Mouse (Mus musculus) kidney, embryonic 16.5 days (tissue): ENCODE measurements around the gene St6galnac6. TPM values are rescaled to one million over a fixed set of nuclear protein-coding genes. Genes with fewer than 3 reads are reported as not detected.

Source experiments
- ATAC-seq: fragments of 200-750 bp; cut with Nextera tagmentation; 2 replicates; pipeline ENCODE4 v1.8.0; 2017; ENCODE audit warnings: moderate TSS enrichment; ENCODE audit not compliant: low FRiP score, low TSS enrichment
- H3K27ac ChIP-seq: fragments of 300-500 bp; sonication (generic); 2 replicates; pipeline ENCODE4 v1.5.1; 2014; ENCODE audit warnings: low read length
- H3K27me3 ChIP-seq: fragments of 300-500 bp; sonication (generic); 2 replicates; pipeline ENCODE4 v1.6.1; 2014; ENCODE audit warnings: low read length, control low read depth, mixed read lengths; ENCODE audit not compliant: insufficient read depth
- H3K36me3 ChIP-seq: fragments of 300-500 bp; sonication (generic); 2 replicates; pipeline ENCODE4 v1.6.1; 2014; ENCODE audit warnings: low read length, control low read depth, mixed read lengths; ENCODE audit not compliant: insufficient read depth
- H3K4me1 ChIP-seq: fragments of 300-500 bp; sonication (generic); 2 replicates; pipeline ENCODE4 v1.6.1; 2014; ENCODE audit warnings: low read length, control low read depth, mixed read lengths; ENCODE audit not compliant: insufficient read depth
- H3K4me2 ChIP-seq: fragments of 300-500 bp; sonication (generic); replicated peaks from 2 replicates; pipeline ENCODE4 v1.6.1; 2014; ENCODE audit warnings: low read depth, low read length
- H3K4me3 ChIP-seq: fragments of 300-500 bp; sonication (generic); 2 replicates; pipeline ENCODE4 v1.5.1; 2014; ENCODE audit warnings: mild to moderate bottlenecking, low read length
- H3K9ac ChIP-seq: fragments of 300-500 bp; sonication (generic); replicated peaks from 2 replicates; pipeline ENCODE4 v1.6.1; 2014; ENCODE audit warnings: low read length
- H3K9me3 ChIP-seq: fragments of 300-500 bp; sonication (generic); 2 replicates; pipeline ENCODE4 v1.6.1; 2016; ENCODE audit warnings: low read length, control low read depth
- WGBS: fragments of 180-500 bp; shearing (Covaris S2); extraction: QIAGEN DNeasy Blood & Tissue Kit; methylation state at CpG from one replicate; pipeline ENCODE4 v1.1.7; 2014; 5-methylcytosine and 5-hydroxymethylcytosine counted together
- polyA plus RNA-seq: library from polyadenylated mRNA; unstranded; fragments of >200 nt; fragmentation: Nextera tagmentation; extraction: Ambion mirVana; gene quantifications from 2 replicates; pipeline ENCODE4 v1.2.1, GENCODE M21; 2015

St6galnac6 gene
- polyA plus RNA-seq, 1 experiment from 2014 or later, result 18.5 TPM

DNA sequence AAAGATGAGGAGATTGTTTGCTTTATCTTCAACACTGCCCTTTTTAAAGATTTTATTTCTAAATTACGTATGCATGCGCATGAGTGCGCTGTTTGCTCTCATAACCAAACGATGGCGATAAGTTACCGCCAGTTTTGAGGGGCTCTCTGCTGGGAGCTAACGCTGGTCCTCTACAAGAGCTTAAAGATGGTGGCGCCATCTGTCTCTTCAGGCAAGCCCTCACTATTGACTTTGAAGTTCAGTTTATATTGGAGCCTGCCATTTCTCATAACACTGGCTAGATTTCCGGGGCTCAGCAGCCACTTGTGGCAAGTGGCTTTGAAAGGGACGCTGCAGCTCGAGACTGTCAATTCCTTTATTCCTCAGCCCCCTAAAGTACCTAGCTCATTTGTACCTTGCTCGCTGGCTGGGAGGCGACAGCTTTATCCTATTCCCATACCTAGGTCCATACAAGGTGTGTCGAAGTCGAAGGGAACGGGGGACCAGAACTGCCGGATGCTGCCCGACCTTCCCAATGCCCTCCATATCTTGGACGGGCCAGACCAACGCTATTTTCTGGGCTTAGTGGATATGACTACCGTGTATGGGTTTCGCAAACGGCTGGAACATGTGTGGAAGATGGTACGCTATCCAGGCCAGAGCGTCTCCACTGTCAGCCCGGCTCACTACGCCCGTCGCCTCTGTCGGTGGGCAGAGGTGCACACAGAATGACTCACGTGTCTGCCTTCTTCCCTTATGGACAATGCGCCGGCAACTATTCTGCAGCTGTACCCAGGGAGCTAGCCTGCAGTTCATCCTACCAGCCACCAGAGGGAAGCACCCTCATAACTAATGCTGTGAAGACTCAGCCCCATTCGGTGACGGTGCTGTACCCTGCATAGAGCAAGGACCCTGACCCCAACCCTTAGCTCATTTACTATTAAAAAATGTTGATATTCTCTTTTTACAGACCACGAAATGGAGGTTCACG, 16.4 kb upstream of the St6galnac6 start:
- Histone ChIP-seq H3K4me2 (peak overlapping the region; percentile 51), H3K4me3 (peak overlapping the region; percentile 23), H3K9ac (no peak overlapping the region), H3K9me3 (no peaks in the 10 kb centered on the region), H3K27ac (no peak overlapping the region), H3K4me1 (peaks cover 16% of the 10 kb centered on the region), H3K27me3 (peaks cover 14% of the 10 kb centered on the region), H3K36me3 (no peaks in the 10 kb centered on the region)
- peak; percentile 60 for ATAC-seq
- WGBS, result 12% methylated on average over 37 of the region's 37 CpGs

DNA sequence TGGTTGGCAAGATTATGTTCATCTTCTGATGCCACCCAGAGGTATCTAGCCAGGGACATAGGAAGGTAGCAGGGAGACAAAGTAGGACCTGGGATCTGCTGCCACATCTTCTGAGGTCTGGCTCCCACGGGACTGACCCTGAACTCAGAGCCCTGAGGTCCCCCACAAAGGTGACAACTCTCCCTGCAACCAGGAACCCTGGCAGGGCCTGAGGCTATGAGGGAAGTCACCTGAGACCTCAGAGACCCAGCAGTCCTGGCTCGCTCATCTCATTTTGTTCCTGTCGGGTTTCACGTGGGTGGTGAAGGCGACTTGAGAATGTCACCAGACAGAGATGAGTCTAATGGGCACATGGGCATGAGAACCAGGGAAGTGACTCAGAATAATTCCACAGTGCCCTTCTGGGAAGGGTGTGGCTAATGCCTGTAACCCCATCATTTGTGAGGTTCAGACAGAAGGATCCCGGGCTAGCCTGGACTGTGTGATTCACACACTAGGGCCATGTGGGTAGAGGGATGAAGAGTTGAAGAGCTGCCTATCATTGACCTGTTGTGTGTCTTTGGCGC, 14.3 kb upstream of the St6galnac6 start:
- Histone ChIP-seq H3K4me1 (peaks cover 20% of the 10 kb centered on the region), H3K27me3 (no peaks in the 10 kb centered on the region), H3K27ac (no peak overlapping the region), H3K9me3 (no peaks in the 10 kb centered on the region), H3K4me2 (no peak overlapping the region), H3K9ac (no peak overlapping the region), H3K36me3 (no peaks in the 10 kb centered on the region), H3K4me3 (no peak overlapping the region)
- 79% methylated on average over 7 of the region's 7 CpGs for WGBS
- ATAC-seq, result no peak

DNA sequence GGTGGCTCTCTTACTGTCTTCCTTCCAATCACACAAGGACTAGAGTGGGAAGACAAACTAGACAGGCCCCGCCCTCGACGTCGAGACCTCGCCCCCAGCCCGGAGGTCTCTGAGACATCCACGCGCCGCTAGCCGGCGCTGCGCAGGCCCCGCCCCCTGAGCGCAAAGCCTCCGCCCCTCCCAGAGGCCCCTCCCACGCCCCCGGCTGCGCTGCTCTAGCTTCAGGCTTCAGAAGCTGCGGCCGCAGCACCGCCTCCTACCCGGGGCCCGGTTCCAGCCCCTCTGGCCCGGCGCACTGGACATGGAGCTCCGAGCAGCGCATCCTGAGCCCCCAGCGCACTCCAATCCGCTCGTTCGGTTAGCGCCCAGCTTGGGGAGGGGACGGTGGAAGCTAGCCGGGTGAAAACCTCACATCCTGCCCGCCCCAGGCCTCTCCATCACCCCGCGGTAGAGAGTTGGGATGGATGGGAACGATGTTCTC, 12.6 kb upstream of the St6galnac6 start, which contains the start of gene St6galnac4:
Gene St6galnac4 (plus strand): TSS at position 225 of the 481 bp plus-strand sequence.
- no peaks in the 10 kb centered on the region for H3K36me3 ChIP-seq
- peak within 1 kb of the TSS; percentile 72 for H3K27ac ChIP-seq
- peak within 1 kb of the TSS; percentile 80 for H3K9ac ChIP-seq
- peaks cover 20% of the 10 kb centered on the region for H3K4me1 ChIP-seq
- peak; percentile 88 for ATAC-seq
- under 1% methylated on average over 38 of the region's 38 CpGs for WGBS
- H3K4me3 ChIP-seq, result peak within 1 kb of the TSS; percentile 63
- H3K4me2 ChIP-seq, result peak within 1 kb of the TSS; percentile 71
- H3K27me3 ChIP-seq, result no peaks in the 10 kb centered on the region
- no peaks in the 10 kb centered on the region for H3K9me3 ChIP-seq

DNA sequence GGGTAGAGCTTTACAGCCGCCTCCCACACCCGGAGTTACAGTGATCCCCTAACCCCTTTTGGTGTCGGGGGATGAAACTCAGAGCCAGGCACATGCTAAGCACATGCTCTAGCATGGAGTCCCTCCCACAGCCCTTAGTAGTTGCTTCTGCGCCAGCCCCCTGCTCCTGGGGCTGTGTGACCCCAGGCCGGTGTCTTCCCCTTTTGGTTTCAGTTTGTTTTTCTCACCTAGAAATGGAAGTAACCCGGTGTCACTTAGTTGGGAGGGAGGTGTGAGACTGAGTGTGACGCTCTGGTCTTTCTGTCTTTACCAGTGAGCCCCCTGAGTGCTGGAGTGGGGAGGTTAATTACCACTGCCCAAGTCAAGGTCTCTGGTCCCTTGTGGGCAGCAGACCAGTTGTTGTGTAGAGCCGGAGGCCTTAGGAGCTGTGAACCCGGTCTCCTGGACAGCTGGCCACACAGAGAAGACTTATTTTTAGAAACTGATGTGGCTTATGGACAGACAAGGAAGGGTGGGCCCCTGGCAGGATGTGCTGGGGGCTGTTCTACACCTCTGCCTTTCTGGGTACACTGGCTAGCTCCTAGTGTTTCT, 11.7 kb upstream of the St6galnac6 start:
- peak overlapping the region; percentile 72; the same call in 1 of the 2 replicates for H3K27ac ChIP-seq
- H3K27me3 ChIP-seq, result no peaks in the 10 kb centered on the region
- peak overlapping the region; percentile 80 for H3K9ac ChIP-seq
- ATAC-seq, result no peak
- peaks cover 20% of the 10 kb centered on the region for H3K4me1 ChIP-seq
- WGBS, result 18% methylated on average over 9 of the region's 9 CpGs
- peak overlapping the region; percentile 63 for H3K4me3 ChIP-seq
- peak overlapping the region; percentile 71 for H3K4me2 ChIP-seq
- H3K9me3 ChIP-seq, result no peaks in the 10 kb centered on the region
- no peaks in the 10 kb centered on the region for H3K36me3 ChIP-seq

DNA sequence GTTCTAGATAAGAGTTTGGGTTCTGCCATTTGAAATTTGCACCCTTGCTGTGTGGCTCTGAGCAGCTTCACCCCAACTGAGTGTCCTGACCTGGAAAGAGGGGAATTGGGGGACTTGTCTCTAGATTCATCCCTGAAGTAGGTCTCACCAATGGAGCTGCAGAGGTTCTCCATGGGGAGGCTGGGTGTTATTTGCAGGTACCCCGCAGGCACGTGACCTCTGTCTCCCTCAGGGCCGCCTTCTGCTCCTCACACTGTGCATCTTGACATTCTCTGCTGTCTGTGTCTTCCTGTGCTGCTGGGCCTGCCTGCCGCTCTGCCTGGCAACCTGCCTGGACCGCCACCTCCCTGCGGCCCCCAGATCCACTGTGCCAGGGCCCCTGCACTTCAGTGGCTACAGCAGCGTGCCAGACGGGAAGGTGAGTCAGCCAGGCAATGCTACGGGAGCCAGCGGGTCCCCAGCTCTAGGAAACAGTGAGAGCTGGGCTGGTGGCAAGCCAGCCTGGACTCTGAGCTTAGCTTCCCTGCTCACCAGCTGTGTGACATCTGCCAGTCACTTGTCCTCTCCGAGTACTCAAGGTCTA, 10.2 kb upstream of the St6galnac6 start:
- Histone ChIP-seq H3K9me3 (no peaks in the 10 kb centered on the region), H3K27me3 (no peaks in the 10 kb centered on the region), H3K4me2 (no peak overlapping the region), H3K36me3 (0 out of 2 replicates have a peak, but pooled peaks cover 2% of the 10 kb centered on the region), H3K27ac (no peak overlapping the region), H3K9ac (no peak overlapping the region), H3K4me3 (no peak overlapping the region), H3K4me1 (peaks cover 16% of the 10 kb centered on the region)
- ATAC-seq, result no peak
- 71% methylated on average over 11 of the region's 11 CpGs for WGBS

DNA sequence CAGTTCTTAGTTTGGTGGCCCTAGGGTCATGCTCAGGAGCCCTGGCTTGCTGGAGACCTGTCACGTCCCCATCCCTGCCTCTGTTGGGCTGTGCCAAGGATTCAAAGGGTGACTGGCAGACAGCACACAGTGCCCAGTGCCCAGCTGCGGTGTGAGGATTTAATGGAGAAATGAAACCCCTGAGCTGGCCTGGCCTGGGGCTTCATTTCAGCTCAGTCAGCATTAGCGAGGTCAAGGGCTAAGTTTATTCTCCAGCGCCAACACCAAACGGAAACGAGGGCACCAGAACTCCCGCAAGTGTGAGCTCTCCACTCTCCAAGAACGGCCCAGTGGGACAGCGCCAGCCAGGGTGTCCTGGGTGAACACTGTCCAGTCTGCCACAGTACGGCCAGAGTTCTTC, 9.3 kb upstream of the St6galnac6 start:
- no peaks in the 10 kb centered on the region for H3K27me3 ChIP-seq
- no peak for ATAC-seq
- H3K27ac ChIP-seq, result no peak overlapping the region
- H3K4me2 ChIP-seq, result no peak overlapping the region
- 0 out of 2 replicates have a peak, but pooled peaks cover 2% of the 10 kb centered on the region for H3K36me3 ChIP-seq
- peaks cover 16% of the 10 kb centered on the region for H3K4me1 ChIP-seq
- H3K9me3 ChIP-seq, result no peaks in the 10 kb centered on the region
- no peak overlapping the region for H3K9ac ChIP-seq
- H3K4me3 ChIP-seq, result no peak overlapping the region
- WGBS, result 52% methylated on average over 10 of the region's 10 CpGs

DNA sequence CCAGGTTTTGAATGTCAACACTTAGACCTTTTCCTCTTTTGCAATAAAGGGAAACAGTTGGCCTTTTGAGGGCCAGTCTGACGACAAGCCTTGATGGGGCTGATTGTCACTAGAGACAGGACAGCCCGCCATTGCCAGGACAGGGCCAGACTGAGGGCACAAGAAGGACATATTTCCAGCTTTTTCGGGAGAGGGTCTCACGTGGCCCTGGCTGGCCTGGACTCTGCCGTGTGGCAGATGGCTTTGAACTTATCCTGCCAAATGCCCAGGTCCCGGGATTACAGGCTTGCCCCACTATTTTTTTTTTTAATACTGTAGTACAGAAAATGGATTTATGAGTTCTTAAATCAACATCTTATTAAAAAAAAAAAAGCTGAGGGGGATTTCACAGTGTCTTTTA, 8.3 kb upstream of the St6galnac6 start:
- Histone ChIP-seq H3K27ac (no peak overlapping the region), H3K4me3 (no peak overlapping the region), H3K9me3 (no peaks in the 10 kb centered on the region), H3K27me3 (no peaks in the 10 kb centered on the region), H3K4me1 (peaks cover 16% of the 10 kb centered on the region), H3K9ac (no peak overlapping the region), H3K36me3 (0 out of 2 replicates have a peak, but pooled peaks cover 2% of the 10 kb centered on the region), H3K4me2 (no peak overlapping the region)
- ATAC-seq, result no peak
- 55% methylated on average over 6 of the region's 6 CpGs for WGBS

DNA sequence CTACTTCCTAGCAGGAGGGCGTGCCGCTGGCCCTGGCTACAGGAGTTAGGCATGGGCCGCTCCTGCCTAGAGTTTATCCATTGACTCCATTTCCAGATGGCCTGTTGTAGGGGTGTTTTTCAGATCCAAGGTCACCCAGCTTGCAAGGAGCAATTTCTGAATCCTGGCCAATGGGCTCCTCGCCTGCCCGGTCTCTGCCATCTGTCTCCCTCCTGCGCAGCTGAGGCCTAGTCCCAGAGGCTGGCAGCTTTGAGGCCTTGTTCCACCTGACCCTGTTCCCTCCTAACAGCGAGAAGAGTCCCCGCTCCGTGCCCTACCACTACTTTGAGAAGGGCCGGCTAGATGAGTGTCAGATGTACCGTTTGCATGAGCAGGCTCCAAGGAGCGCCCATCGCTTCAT, 2.8 kb upstream of the St6galnac6 start:
- Histone ChIP-seq H3K4me3 (no peak overlapping the region), H3K27me3 (no peaks in the 10 kb centered on the region), H3K9ac (no peak overlapping the region), H3K4me2 (no peak overlapping the region), H3K27ac (no peak overlapping the region), H3K9me3 (no peaks in the 10 kb centered on the region), H3K4me1 (peaks cover 4% of the 10 kb centered on the region; the same call in 1 of the 2 replicates), H3K36me3 (0 out of 2 replicates have a peak, but pooled peaks cover 2% of the 10 kb centered on the region)
- WGBS, result 91% methylated on average over 13 of the region's 13 CpGs
- ATAC-seq, result no peak

DNA sequence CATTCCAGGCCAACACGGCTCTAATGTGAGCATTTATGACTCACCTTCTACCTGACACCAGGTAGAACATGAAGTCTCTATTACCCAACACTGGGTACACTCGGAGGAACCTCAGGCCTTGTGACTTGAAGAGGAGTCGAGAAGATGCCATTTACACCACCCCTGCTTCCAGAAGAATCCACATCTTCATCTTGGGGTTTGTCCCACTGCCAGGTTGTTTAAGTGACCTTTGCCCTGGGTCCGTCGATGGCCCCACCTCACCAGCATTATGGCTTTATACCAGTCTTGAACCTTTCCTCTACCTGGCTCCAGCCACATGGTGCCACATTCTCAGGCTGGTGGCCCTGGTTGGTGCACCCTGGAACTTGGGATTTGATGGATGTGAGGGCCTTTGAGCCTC, 2.3 kb upstream of the St6galnac6 start:
- no peak overlapping the region for H3K27ac ChIP-seq
- no peak overlapping the region for H3K4me2 ChIP-seq
- no peak overlapping the region for H3K9ac ChIP-seq
- H3K27me3 ChIP-seq, result no peaks in the 10 kb centered on the region
- no peaks in the 10 kb centered on the region for H3K9me3 ChIP-seq
- H3K4me1 ChIP-seq, result peaks cover 4% of the 10 kb centered on the region
- H3K4me3 ChIP-seq, result no peak overlapping the region
- 85% methylated on average over 5 of the region's 5 CpGs for WGBS
- ATAC-seq, result no peak
- 0 out of 2 replicates have a peak, but pooled peaks cover 2% of the 10 kb centered on the region for H3K36me3 ChIP-seq
